Mouse (Mus musculus) R1 (cell line): ENCODE results near the gene Tas2r108.

Experiments
- DNase-seq: peaks from one replicate; pipeline ENCODE4 v3.0.0-alpha.2; 2018; ENCODE audit warnings: low read depth, low spot score

Gene Tas2r108

DNA sequence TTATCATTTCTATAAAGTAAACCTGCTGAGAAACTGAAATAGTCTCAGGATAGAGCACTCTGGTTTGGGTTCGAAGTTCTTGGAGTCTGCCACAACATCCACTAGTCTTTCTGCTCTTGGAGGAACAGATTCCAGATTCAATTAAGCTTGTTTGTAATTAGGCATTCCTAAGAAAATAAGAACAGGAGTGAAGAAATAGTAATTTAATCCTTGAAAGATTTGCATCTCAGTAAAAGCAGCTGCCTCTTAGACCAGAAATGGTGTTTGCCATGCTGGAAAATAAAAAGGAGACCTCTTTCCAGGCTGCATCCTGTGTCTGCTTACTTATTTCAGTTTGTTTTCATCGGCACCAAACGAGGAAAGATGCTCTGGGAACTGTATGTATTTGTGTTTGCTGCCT lies at the start of gene Tas2r108:
TSS of gene Tas2r108 (plus strand) at position 301 of the 400 bp plus-strand sequence.
- DNase-seq, result no peak

DNA sequence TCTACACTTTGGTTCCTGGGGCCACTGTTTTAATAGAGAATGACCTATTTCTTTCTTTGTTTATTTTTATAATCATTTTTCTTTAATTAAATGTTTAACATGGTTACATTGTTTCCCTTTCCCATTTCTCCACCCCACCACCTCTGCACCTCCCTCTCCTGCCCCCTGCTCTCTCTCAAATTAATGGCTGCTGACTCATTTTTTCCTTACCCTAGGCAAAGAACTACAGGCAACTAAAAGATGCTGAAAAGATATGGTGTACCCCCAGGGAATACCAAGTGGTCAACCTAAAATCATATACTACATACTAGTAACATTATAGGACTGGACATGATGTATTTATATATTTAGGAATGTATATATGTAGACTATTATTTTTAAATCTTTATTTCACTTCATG lies 44.7 kb upstream of the Tas2r108 start:
- no peak for DNase-seq

DNA sequence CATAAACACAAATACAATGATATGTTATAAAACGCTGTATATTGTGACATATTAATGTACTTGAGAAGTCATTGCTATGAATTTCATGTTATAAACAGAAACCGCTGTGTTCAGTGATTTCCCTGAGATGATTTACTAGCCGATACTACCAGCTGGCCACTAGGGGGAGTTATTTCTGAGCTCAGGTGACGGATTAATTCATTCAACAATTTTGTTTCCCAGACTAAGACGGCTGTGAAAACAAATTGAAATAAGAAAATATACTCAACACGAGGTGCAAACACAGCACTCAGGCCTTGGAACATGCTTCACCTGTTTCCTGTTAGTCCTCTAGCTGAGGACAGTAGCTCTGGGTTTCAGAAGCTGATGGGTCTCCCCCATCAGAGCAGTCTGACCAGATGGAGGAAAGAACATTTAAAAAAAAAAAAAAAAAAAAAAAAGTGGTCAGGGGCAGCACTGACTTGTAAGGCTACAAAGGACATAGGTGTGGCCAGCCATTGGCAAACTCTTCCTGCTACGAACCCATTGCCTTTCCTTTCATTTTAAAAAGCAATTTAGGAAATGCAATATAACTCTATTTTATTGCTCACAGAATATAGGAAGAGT lies 38.8 kb upstream of the Tas2r108 start:
- DNase-seq, result peak; percentile 42

DNA sequence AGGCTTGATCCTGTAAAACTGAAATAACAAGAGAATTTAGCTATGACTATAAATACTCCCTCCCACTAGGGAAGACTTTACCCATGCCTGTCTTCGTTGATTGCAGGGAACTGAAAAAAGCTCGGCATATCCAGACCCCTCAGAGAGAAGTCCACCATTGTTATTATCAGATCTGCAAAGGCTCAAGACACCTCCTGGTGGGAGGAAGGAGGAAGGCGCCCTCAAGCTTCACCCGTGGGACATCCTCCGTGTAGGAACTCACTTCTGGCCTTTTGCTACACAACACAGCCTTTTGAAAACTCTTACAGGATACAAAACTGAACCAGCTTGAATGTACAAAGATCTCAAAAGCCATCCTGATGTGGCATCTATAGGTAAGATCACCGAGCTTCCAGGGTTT lies 27.6 kb upstream of the Tas2r108 start:
- DNase-seq, result peak; percentile 14

DNA sequence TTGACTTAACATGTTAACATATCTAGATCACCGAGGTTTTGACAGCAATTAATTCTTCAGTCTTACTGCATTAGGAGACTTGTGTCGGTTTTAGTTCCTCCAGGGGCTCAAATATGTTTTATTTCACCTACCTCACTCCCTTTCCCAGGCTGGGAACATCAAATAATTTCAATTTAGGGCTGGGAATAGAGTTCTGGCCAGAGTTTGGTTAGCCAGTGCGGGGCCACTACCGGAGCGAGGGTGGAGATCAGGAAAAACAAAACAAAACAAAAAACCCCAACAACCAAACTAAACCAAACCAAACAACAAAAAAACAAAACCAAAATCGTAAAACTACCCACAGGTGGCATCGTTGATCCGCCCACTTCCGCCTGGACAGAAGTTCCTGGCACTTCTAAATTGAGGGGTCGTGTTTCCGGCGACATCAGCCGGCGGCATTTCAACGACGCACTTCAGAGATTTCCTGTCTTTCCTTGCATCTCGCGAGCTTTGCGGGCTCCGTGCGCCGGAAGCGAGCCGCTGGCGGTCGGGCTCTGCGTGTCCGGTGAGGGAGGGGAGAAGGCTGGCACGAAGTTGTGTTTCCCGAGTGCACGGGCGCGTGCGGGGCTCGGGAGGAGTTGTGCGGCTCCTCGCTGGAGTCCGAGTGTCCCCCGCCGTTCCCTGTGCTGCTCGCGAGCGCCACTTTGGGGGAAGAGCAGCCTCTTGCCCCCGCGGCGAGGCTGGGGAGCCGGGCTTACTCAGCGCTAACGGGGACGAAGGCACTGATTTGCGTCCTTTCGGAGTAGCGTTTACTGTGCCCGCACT lies 22.2 kb upstream of the Tas2r108 start, which contains the start of gene Ssbp1:
TSS of gene Ssbp1 (plus strand) at position 437 of the 804 bp plus-strand sequence.
- peak; percentile 96 for DNase-seq

DNA sequence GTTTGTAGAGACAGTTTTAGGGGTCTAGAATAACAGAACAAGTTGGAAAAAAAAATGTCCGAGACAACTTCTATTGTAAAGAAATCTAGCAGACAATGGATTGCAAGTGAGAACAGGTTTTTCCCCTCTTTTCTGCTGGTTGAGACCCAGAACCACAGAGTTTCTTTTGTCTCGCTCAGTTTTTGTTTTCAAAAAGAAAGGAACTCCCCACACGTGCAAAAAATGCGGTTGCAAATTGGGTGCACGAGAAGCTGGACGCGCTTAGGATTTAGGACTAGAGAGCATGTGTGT lies 21.7 kb upstream of the Tas2r108 start:
- DNase-seq, result no peak

DNA sequence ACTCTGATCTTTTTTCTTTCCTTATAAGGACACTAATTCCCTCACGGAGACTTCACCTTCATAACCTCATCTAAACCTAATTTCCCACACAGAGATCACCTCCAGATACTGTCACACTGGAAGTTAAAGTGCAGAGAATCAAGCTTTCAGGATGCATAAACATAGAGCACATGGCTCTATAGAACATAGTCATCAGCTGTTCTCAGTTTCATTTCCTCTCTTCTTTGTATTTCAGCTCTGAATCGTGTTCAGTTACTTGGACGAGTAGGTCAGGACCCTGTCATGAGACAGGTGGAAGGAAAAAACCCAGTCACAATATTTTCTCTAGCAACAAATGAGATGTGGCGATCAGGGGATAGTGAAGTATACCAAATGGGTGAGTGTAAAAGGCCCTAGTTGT lies 17.2 kb upstream of the Tas2r108 start:
- DNase-seq, result no peak

DNA sequence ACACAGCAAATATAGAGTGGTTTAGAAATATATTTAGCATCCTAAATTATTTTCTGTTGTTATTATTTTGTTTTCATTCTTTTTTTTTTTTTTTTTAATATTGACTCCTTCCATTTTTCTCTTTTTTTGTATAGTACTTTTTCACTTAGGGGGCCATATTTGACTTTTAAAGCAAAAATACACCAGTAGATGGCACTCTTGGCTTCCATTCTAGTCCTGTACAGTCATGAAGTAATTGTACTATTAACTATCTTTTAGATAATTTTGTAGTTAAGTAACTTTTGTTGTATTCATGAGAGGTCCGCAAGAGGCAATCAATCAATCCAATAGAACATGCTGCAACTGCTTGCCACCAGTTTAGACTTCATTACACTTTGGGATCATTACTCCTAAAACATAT lies 13.6 kb upstream of the Tas2r108 start:
- peak; percentile 19 for DNase-seq

DNA sequence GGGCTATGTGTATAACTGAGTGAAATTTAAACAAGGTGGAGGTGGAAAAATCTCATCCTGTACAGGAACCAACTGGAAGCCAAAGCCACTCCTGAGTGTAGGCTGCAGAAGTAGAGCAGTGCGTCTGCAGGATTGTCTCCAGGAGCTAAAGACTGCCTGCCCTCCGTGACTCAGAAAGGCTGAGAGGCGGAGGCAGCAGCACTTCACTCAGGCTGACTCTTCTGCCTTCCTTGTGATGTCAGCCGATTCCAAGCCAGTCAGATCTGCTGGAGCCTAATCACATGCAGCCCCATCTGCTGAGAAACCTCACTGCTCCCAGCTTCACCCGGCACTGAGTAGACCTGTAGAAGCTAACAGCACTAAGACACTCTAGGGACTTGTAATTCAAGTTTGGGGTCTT lies 11.0 kb upstream of the Tas2r108 start:
- no peak for DNase-seq

DNA sequence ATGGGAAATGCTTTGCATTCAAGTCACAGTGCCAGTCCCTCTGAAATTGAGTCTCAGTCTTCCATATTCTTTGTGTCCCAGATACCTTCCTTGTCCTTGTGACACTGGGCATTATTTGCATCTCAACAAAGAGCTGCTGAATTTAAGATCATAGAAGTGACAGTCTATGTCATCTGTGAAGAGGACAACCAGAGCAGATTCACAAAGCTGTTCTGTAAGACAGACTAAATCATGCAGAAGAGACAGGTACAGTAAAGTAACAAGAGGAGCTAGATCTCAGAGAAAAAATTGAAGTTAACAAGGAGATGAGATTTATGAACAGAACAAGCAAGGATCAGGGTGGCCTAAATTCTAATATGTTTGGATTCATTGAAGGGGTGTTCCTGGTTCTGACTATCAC lies 2.4 kb upstream of the Tas2r108 start, which contains the start of gene Tas2r137:
TSS of gene Tas2r137 (plus strand) at position 301 of the 400 bp plus-strand sequence.
- no peak for DNase-seq

DNA sequence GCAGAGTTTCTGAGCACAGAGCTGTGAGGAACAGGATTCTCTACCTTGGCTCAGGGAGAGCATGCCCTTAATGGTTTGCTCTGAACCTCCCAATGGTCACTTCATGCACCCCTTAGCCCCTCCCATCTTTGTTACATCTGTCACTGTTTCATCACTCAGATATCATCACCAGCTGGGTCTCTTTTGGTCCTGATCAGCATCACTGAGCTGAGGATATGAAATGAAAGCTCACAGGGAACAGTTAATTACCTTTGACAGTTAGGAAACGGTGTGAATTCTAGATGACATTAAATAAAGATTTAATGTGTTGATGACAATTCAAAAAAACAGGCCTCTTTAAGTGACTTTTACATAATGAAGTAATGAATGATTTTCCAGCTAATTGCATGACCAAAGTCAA lies 26.1 kb downstream of the Tas2r108 start, which contains the start of gene Prss37:
TSS of gene Prss37 (minus strand) at position 101 of the 400 bp plus-strand sequence.
- no peak for DNase-seq
